Mouse (Mus musculus) ES-Bruce4 (cell line): ENCODE measurements at regions not wholly inside any gene's neighbourhood (a gene's known extent, or its start where the extent isn't known, plus 50 kb on each side); places are given as distances from the start of the nearest gene placed in this dataset.

Experiments
- CTCF ChIP-seq: IDR thresholded peaks from one replicate; pipeline ENCODE4 v1.8.1; 2011; ENCODE audit warnings: low read depth, low read length
- EP300 ChIP-seq: IDR thresholded peaks from 2 replicates; pipeline ENCODE4 v1.6.1; 2011; ENCODE audit warnings: low read depth, low read length; ENCODE audit not compliant: insufficient read depth
- POLR2A ChIP-seq: IDR thresholded peaks from one replicate; pipeline ENCODE4 v1.8.1; 2011; ENCODE audit warnings: low read length; ENCODE audit not compliant: insufficient read depth

GRCm38 (mm10) chr2:51222851-51223250, 73.9 kb upstream of the Rnd3 start:
- TF ChIP-seq CTCF (no peak), POLR2A (no peak), EP300 (no peak)
